Mouse (Mus musculus): ENCODE measurements at regions not wholly inside any gene's neighbourhood (a gene's known extent, or its start where the extent isn't known, plus 50 kb on each side); places are given as distances from the start of the nearest gene placed in this dataset.

DNA sequence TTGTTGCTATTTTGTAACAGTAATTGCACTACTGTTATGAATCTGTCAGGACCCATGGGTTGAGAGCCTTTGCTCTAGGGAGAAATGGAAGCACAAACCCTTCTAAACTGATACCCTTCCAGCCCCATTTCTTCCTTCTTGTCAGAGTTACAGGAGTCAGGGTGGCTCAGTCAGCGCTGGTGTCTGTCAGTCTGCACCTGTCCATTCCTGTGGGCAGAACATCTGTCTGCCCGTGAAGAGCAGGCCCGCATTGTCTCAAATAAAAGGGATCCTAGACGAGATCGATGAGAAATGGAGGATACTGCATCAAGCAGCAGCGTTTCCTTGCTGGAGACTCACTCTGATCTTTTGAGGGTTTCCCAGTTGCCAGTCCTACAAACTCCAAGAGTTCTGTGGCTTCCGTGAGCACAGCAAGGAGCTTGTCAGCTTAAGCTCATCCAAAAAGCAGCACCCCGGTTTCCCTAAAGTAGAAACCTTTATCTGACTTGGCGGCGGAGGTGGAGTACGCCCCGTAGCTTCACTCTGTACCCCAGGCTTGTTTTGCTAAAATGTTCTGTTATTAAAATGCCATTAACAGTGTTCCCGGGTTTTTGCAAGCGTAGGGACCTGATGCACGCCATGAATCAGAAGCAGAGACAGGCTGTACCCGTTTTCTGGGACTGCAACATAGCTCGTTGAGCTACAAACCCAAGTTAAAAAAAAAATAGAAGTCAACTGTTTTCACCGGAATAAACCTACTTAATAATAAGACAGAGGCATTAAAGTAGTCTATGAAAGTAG is 95.6 kb upstream of the Map1b start:
- Histone ChIP-seq H3K27me3 (ENCODE audit: control insufficient read depth, insufficient read depth, low read length) (no peaks in the 10 kb centered on the region), H3K4me1 (ENCODE audit: control insufficient read depth, insufficient read depth, low read length) (no peaks in the 10 kb centered on the region; the same call in 1 of the 2 replicates), H3K36me3 (ENCODE audit: control insufficient read depth, insufficient read depth, low read length) (no peaks in the 10 kb centered on the region)

DNA sequence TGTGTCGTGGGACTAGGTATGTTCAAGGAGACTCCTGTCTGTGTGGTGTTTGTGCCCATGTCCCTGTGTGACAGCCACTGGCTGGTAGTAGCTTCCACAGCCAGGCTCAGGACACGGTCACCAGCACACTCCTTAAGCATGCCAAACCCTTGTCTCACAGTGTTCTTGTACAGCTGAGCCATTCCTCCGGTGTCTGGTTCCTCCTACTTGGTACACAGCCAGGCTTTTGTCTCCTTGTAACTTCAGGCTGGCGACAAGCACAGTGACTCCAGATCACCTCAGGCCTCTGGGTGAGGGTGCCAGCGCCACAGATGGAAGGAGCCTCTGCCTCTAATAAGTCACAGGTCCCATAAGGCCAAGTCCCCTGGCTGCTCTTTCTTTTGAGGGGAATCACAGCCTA is 94.2 kb upstream of the Map1b start:
- Histone ChIP-seq H3K4me3 (ENCODE audit: control insufficient read depth, low read depth, low read length) (no peak overlapping the region), H3K4me1 (ENCODE audit: control insufficient read depth, insufficient read depth, low read length) (no peaks in the 10 kb centered on the region; the same call in 1 of the 2 replicates), H3K27me3 (ENCODE audit: control insufficient read depth, insufficient read depth, low read length) (no peaks in the 10 kb centered on the region), H3K27ac (ENCODE audit: control insufficient read depth, insufficient read depth, low read depth, low read length) (no peak overlapping the region), H3K36me3 (ENCODE audit: control insufficient read depth, insufficient read depth, low read length) (no peaks in the 10 kb centered on the region)
- TF ChIP-seq CTCF (IDR thresholded peaks at IDR 0.05; ENCODE audit: control insufficient read depth, insufficient read depth, insufficient replicate concordance, low read depth, low read length), result no peak
- TF ChIP-seq POLR2A (IDR thresholded peaks at IDR 0.05; ENCODE audit: control insufficient read depth, low read depth, low read length), result no peak

More for the DNA sequence above, 95.6 kb upstream of the Map1b start:
- Histone ChIP-seq H3K4me3 (ENCODE audit: control insufficient read depth, low read depth, low read length) (no peak overlapping the region), H3K27ac (ENCODE audit: control insufficient read depth, insufficient read depth, low read depth, low read length) (no peak overlapping the region)
- no peak for TF ChIP-seq CTCF (IDR thresholded peaks at IDR 0.05; ENCODE audit: control insufficient read depth, insufficient read depth, insufficient replicate concordance, low read depth, low read length)
- no peak for TF ChIP-seq POLR2A (IDR thresholded peaks at IDR 0.05; ENCODE audit: control insufficient read depth, low read depth, low read length)

DNA sequence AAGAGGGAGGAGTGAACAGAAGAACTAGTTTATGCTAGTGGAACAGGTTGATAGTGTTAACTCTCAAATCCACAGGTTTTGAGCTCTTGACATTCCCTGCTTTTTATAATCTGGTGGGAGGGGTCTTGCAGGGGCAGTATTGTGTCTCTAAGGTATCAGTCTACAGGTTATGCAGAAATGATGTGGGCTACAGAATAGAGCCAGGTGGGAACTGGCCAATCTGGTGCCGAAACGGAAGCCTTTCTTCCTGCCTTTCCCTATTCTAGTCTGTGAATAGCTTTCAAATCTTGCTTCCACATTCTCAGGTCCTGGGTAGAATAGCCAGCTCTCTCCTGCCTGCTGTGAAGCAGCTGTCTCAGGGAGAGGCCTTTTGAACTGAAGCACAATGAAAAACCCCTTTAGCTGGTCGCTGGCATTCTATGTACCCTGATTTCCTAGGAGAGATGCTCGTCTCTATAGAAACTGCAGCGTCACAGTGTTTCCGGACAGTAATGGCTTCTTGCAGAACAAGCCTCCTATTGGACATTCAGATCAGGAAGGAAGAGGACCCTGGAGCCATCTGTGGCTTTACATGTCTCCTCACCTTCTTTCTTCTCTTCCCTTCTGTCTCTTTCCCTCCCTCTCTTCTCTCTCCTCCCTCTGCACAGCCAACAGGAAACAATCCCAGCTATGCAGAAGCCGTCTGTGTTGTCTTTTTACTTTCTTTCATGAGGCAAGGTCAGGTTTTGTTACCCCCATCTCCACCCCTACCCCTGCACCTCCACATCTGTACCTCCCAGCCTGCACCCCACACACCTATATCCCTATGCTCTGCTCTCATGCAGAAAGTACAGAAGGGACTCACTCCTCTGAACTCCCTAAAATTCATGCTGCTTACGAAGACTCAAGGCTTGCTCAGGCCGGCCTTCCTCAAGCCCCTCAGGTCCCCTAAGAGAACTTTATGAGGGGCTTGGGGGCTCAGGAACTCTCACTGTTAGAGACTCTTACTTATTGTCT is 93.1 kb upstream of the Map1b start:
- Histone ChIP-seq H3K36me3 (ENCODE audit: control insufficient read depth, insufficient read depth, low read length) (no peaks in the 10 kb centered on the region), H3K27ac (ENCODE audit: control insufficient read depth, insufficient read depth, low read depth, low read length) (no peak overlapping the region), H3K4me1 (ENCODE audit: control insufficient read depth, insufficient read depth, low read length) (no peaks in the 10 kb centered on the region; the same call in 1 of the 2 replicates), H3K4me3 (ENCODE audit: control insufficient read depth, low read depth, low read length) (no peak overlapping the region), H3K27me3 (ENCODE audit: control insufficient read depth, insufficient read depth, low read length) (no peaks in the 10 kb centered on the region)
- TF ChIP-seq POLR2A (IDR thresholded peaks at IDR 0.05; ENCODE audit: control insufficient read depth, low read depth, low read length) (no peak), CTCF (IDR thresholded peaks at IDR 0.05; ENCODE audit: control insufficient read depth, insufficient read depth, insufficient replicate concordance, low read depth, low read length) (no peak)

DNA sequence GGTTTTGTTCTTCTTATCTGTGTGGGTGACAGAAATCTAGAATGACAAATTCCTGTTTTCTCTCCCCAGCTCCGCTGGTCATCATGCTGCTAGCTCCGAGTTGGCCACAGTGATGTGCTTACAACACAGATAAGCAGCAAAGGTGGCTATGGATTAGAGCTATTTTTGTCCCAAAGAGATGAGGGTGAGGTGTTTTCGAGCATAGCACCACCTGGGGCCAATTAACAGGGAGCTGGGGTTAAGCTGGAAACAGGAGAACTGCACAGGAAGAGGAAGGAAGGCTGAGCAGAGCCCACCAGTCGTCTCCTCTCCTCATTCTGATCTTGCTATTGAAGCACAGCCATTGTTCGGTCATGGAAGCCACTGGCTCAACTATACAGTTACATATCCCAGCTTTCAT is 92.3 kb upstream of the Map1b start:
- H3K27me3 ChIP-seq (ENCODE audit: control insufficient read depth, insufficient read depth, low read length), result no peaks in the 10 kb centered on the region
- H3K4me3 ChIP-seq (ENCODE audit: control insufficient read depth, low read depth, low read length), result no peak overlapping the region
- no peaks in the 10 kb centered on the region for H3K36me3 ChIP-seq (ENCODE audit: control insufficient read depth, insufficient read depth, low read length)
- no peak overlapping the region for H3K27ac ChIP-seq (ENCODE audit: control insufficient read depth, insufficient read depth, low read depth, low read length)
- no peak for TF ChIP-seq CTCF (IDR thresholded peaks at IDR 0.05; ENCODE audit: control insufficient read depth, insufficient read depth, insufficient replicate concordance, low read depth, low read length)
- no peak for TF ChIP-seq POLR2A (IDR thresholded peaks at IDR 0.05; ENCODE audit: control insufficient read depth, low read depth, low read length)
- no peaks in the 10 kb centered on the region; the same call in 1 of the 2 replicates for H3K4me1 ChIP-seq (ENCODE audit: control insufficient read depth, insufficient read depth, low read length)

DNA sequence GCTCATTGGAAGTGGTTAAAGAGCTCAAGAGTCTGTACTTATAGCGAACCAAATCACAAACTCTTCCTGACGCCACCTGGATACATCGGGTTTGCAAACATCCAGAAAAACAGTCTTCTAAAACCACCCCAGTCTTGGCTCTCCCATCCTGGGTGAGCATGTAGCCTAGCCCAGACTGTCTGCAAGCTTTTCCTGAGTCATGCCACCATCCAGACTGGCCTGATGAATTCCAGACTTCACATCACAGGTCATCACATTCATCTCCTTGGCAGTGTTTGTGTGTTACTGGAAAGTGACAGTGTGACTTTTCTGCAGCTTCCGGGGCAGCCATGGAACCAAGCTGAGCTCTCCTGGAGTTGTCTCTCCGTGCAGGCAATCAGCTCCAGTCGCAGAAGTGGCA is 90.9 kb upstream of the Map1b start:
- no peak overlapping the region for H3K27ac ChIP-seq (ENCODE audit: control insufficient read depth, insufficient read depth, low read depth, low read length)
- no peaks in the 10 kb centered on the region for H3K36me3 ChIP-seq (ENCODE audit: control insufficient read depth, insufficient read depth, low read length)

DNA sequence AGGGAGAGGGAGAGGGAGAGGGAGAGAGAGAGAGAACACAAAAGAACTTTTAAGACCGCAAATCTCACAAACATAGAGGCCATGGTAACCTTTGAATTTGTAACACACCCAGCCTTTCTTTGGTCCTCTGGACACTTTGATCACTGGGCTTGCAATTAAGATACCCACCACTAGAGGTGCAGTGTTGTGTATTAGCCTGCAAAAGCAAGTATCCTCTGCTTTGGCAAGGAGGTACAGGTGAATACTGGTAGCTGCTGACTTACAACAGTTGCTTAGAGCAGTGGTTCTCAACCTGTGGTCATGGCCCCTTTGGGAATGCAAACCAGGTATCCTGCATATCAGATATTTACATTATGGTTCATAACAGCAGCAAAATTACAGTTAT is 90.3 kb upstream of the Map1b start:
- no peak overlapping the region for H3K4me3 ChIP-seq (ENCODE audit: control insufficient read depth, low read depth, low read length)
- no peaks in the 10 kb centered on the region for H3K27me3 ChIP-seq (ENCODE audit: control insufficient read depth, insufficient read depth, low read length)
- no peak overlapping the region for H3K27ac ChIP-seq (ENCODE audit: control insufficient read depth, insufficient read depth, low read depth, low read length)

More for the DNA sequence above, 90.9 kb upstream of the Map1b start:
- Histone ChIP-seq H3K27me3 (ENCODE audit: control insufficient read depth, insufficient read depth, low read length) (no peaks in the 10 kb centered on the region), H3K4me1 (ENCODE audit: control insufficient read depth, insufficient read depth, low read length) (no peaks in the 10 kb centered on the region; the same call in 1 of the 2 replicates), H3K4me3 (ENCODE audit: control insufficient read depth, low read depth, low read length) (no peak overlapping the region)
- TF ChIP-seq CTCF (IDR thresholded peaks at IDR 0.05; ENCODE audit: control insufficient read depth, insufficient read depth, insufficient replicate concordance, low read depth, low read length) (no peak), POLR2A (IDR thresholded peaks at IDR 0.05; ENCODE audit: control insufficient read depth, low read depth, low read length) (no peak)

More for the DNA sequence above, 90.3 kb upstream of the Map1b start:
- no peak for TF ChIP-seq POLR2A (IDR thresholded peaks at IDR 0.05; ENCODE audit: control insufficient read depth, low read depth, low read length)
- no peak for TF ChIP-seq CTCF (IDR thresholded peaks at IDR 0.05; ENCODE audit: control insufficient read depth, insufficient read depth, insufficient replicate concordance, low read depth, low read length)
- no peaks in the 10 kb centered on the region for H3K36me3 ChIP-seq (ENCODE audit: control insufficient read depth, insufficient read depth, low read length)
- H3K4me1 ChIP-seq (ENCODE audit: control insufficient read depth, insufficient read depth, low read length), result no peaks in the 10 kb centered on the region; the same call in 1 of the 2 replicates

Measured in testis, adult 2 months (tissue).